Mouse (Mus musculus) myocyte (in vitro differentiated cells): ENCODE results near the gene Kif11.

Experiments
- CEBPB ChIP-seq: IDR thresholded peaks from 2 replicates; pipeline ENCODE4 v1.6.1; 2011; ENCODE audit warnings: mild to moderate bottlenecking, moderate library complexity; ENCODE audit not compliant: poor library complexity, insufficient read depth, severe bottlenecking
- E2F4 ChIP-seq: IDR thresholded peaks from one replicate; pipeline ENCODE4 v1.6.1; 2011; ENCODE audit warnings: mild to moderate bottlenecking, control low read depth, moderate library complexity; ENCODE audit not compliant: insufficient read depth
- MAX ChIP-seq: IDR thresholded peaks from one replicate; pipeline ENCODE4 v1.6.1; 2011; ENCODE audit warnings: low read depth, mild to moderate bottlenecking, control low read depth
- MYOD1 ChIP-seq, 3 experiments: IDR thresholded peaks; one replicate each; pipeline ENCODE4 v1.6.1; 2011; ENCODE audit warnings: control low read depth in 2 of 3, low read depth in 2 of 3, mild to moderate bottlenecking in 2 of 3, moderate library complexity in 1 of 3; ENCODE audit not compliant: insufficient read length in 2 of 3, control insufficient read depth in 1 of 3
- MYOG ChIP-seq, 3 experiments: IDR thresholded peaks; one replicate each; pipeline ENCODE4 v1.6.1; 2011; ENCODE audit warnings: control low read depth in 2 of 3, low read depth in 2 of 3, mild to moderate bottlenecking in 2 of 3; ENCODE audit not compliant: insufficient read length in 2 of 3, control insufficient read depth in 1 of 3, insufficient read depth in 1 of 3
- POLR2A ChIP-seq: IDR thresholded peaks from one replicate; pipeline ENCODE4 v1.6.1; 2011; ENCODE audit warnings: low read depth, mild to moderate bottlenecking, control low read depth, moderate library complexity; ENCODE audit not compliant: insufficient read length
- POLR2AphosphoS2 ChIP-seq: IDR thresholded peaks from one replicate; pipeline ENCODE4 v1.6.1; 2011; ENCODE audit warnings: low read depth, control low read depth; ENCODE audit not compliant: insufficient read length
- REST ChIP-seq: IDR thresholded peaks from one replicate; pipeline ENCODE4 v1.6.1; 2011; ENCODE audit warnings: mild to moderate bottlenecking, control low read depth, moderate library complexity; ENCODE audit not compliant: insufficient read depth, insufficient read length
- SRF ChIP-seq: IDR thresholded peaks from one replicate; pipeline ENCODE4 v1.6.1; 2011; ENCODE audit warnings: low read depth; ENCODE audit not compliant: control insufficient read depth, insufficient read length
- TCF12 ChIP-seq: IDR thresholded peaks from one replicate; pipeline ENCODE4 v1.6.1; 2011; ENCODE audit warnings: mild to moderate bottlenecking, control low read depth; ENCODE audit not compliant: poor library complexity, insufficient read depth, severe bottlenecking
- TCF3 ChIP-seq: IDR thresholded peaks from one replicate; pipeline ENCODE4 v1.6.1; 2011; ENCODE audit warnings: low read depth, control low read depth; ENCODE audit not compliant: insufficient read length
- USF1 ChIP-seq: IDR thresholded peaks from one replicate; pipeline ENCODE4 v1.6.1; 2011; ENCODE audit warnings: low read depth, mild to moderate bottlenecking, control low read depth, moderate library complexity

DNA sequence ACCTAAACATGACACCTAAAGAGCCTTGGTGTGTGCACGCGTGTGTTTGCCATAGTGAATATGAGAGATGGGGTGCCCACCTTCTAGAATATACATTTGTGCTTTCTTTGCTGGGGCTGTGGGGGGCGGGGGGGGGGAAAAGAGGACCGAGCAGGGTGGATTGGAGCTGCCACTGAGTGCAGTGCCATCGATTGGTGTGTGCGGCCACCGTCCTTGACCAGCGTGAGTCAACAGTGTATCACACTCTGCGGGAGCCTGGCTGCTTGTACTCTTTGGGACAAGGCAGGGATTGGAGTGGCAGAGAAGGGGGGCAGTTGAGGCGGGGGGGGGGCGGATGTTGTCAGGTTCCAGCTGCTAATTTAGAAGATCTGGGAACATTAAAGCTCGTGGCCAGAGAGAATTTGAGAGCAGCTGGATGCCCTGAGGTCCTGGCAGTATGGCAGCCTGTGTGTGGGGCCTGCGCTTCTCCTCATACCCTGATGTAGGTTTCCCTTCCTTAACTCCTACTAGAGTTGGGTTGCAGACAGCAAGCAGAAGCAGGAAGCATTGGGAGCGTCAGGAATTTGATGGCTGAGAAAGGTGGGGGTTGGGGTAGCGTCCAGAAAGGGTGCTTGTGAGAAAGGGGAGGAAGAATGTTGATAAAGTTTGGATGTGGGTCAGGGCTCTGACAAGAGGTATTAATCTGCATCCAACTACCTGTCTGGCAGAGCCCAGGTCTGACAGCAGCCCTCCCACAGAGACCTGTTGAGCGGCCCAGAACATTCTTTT lies 64.7 kb downstream of the Kif11 start:
- TF ChIP-seq POLR2A (no peak), MAX (no peak), POLR2AphosphoS2 (no peak), USF1 (no peak), TCF3 (no peak), CEBPB (no peak), MYOG (IDR thresholded peaks at IDR 0.05; ENCODE audit: control insufficient read depth in 1 of 3, insufficient read depth in 1 of 3, insufficient read length in 2 of 3, low read depth in 2 of 3) (no peak), REST (no peak), TCF12 (no peak), E2F4 (no peak), SRF (no peak), MYOD1 (IDR thresholded peaks at IDR 0.05; ENCODE audit: control insufficient read depth in 1 of 3, insufficient read length in 2 of 3, low read depth in 2 of 3) (no peak)
